Mouse (Mus musculus) stomach, embryonic 16.5 days (tissue): ENCODE results near the gene Tgif2. TPM values are rescaled to one million over a fixed set of nuclear protein-coding genes. Genes with fewer than 3 reads are reported as not detected.
"Not testable (repeated sequence)": the region's sequence is repeated elsewhere in the genome, so short reads cannot be mapped to it uniquely, and the experiment has no call there.

Experiments
- ATAC-seq: fragments of 200-750 bp; cut with Nextera tagmentation; 2 replicates; pipeline ENCODE4 v1.8.0; 2017; ENCODE audit warnings: moderate number of reproducible peaks, moderate TSS enrichment; ENCODE audit not compliant: insufficient read depth, low FRiP score
- H3K27ac ChIP-seq: fragments of 300-500 bp; sonication (generic); 2 replicates; pipeline ENCODE4 v1.5.1; 2014; ENCODE audit warnings: low read length
- H3K27me3 ChIP-seq: fragments of 300-500 bp; sonication (generic); 2 replicates; pipeline ENCODE4 v1.6.1; 2014; ENCODE audit warnings: low read length, control low read depth, mixed read lengths; ENCODE audit not compliant: control insufficient read depth, insufficient read depth
- H3K36me3 ChIP-seq: fragments of 300-500 bp; sonication (generic); 2 replicates; pipeline ENCODE4 v1.6.1; 2014; ENCODE audit warnings: low read length; ENCODE audit not compliant: control insufficient read depth, insufficient read depth
- H3K4me1 ChIP-seq: fragments of 300-500 bp; sonication (generic); 2 replicates; pipeline ENCODE4 v1.6.1; 2014; ENCODE audit warnings: low read length, control low read depth, mixed read lengths; ENCODE audit not compliant: control insufficient read depth, insufficient read depth
- H3K4me2 ChIP-seq: fragments of 300-500 bp; sonication (generic); 2 replicates; pipeline ENCODE4 v1.6.1; 2014; ENCODE audit warnings: low read depth, low read length, mixed read lengths
- H3K4me3 ChIP-seq: fragments of 300-500 bp; sonication (generic); replicated peaks from 2 replicates; pipeline ENCODE4 v1.5.1; 2014; ENCODE audit warnings: mild to moderate bottlenecking, low read length
- H3K9ac ChIP-seq: fragments of 300-500 bp; sonication (generic); 2 replicates; pipeline ENCODE4 v1.6.1; 2014; ENCODE audit warnings: low read length
- H3K9me3 ChIP-seq: fragments of 300-500 bp; sonication (generic); replicated peaks from 2 replicates; pipeline ENCODE4 v1.6.1; 2016; ENCODE audit warnings: low read length, control low read depth; ENCODE audit not compliant: control insufficient read depth
- WGBS: fragments of 180-500 bp; shearing (Covaris S2); extraction: QIAGEN DNeasy Blood & Tissue Kit; methylation state at CpG from one replicate; pipeline ENCODE4 v1.1.7; 2014; 5-methylcytosine and 5-hydroxymethylcytosine counted together
- polyA plus RNA-seq: library from polyadenylated mRNA; unstranded; fragments of >200 nt; fragmentation: Nextera tagmentation; extraction: Ambion mirVana; gene quantifications from 2 replicates; pipeline ENCODE4 v1.2.1, GENCODE M21; 2015

Tgif2 gene
- 33.7 and 36.5 TPM in 2 replicates for polyA plus RNA-seq

- Histone ChIP-seq H3K27ac (peak within 1 kb of the TSS; percentile 95), H3K4me3 (peak within 1 kb of the TSS; percentile 88), H3K9ac (peak within 1 kb of the TSS; percentile 94), H3K36me3 (0 out of 2 replicates have a peak, but pooled peaks cover 8% of the 10 kb centered on the region), H3K4me2 (peak within 1 kb of the TSS; percentile 63), H3K4me1 (peaks cover 42% of the 10 kb centered on the region), H3K27me3 (no peaks in the 10 kb centered on the region), H3K9me3 (no peaks in the 10 kb centered on the region)
- peak; percentile 88 for ATAC-seq
- 3% methylated on average over 61 of the region's 61 CpGs for WGBS
Observed at GRCm38 (mm10) chr2:156839319-156840191, at the start of gene Tgif2. Gene Tgif2, plus strand, starts transcription at chr2:156840007.

GRCm38 (mm10) chr2:156798516-156798915 is 41.3 kb upstream of the Tgif2 start:
- Histone ChIP-seq H3K9me3 (0 out of 2 replicates have a peak, but pooled peaks cover 4% of the 10 kb centered on the region), H3K36me3 (no peaks in the 10 kb centered on the region), H3K4me2 (no peak overlapping the region), H3K4me3 (no peak overlapping the region), H3K27ac (no peak overlapping the region), H3K4me1 (no peaks in the 10 kb centered on the region), H3K27me3 (no peaks in the 10 kb centered on the region), H3K9ac (no peak overlapping the region)
- no peak for ATAC-seq
- 76% methylated on average over 1 of the region's 1 CpGs for WGBS

GRCm38 (mm10) chr2:156801045-156801444 is 38.8 kb upstream of the Tgif2 start:
- no peak overlapping the region for H3K4me2 ChIP-seq
- WGBS: 74% methylated on average over 4 of the region's 4 CpGs
- 0 out of 2 replicates have a peak, but pooled peaks cover 4% of the 10 kb centered on the region for H3K9me3 ChIP-seq
- no peaks in the 10 kb centered on the region for H3K4me1 ChIP-seq
- H3K27ac ChIP-seq: no peak overlapping the region
- no peaks in the 10 kb centered on the region for H3K36me3 ChIP-seq
- no peak overlapping the region for H3K4me3 ChIP-seq
- H3K9ac ChIP-seq: no peak overlapping the region
- H3K27me3 ChIP-seq: no peaks in the 10 kb centered on the region
- ATAC-seq: no peak

GRCm38 (mm10) chr2:156802116-156802515 is 37.7 kb upstream of the Tgif2 start:
- not testable (repeated sequence) for H3K36me3 ChIP-seq, H3K9me3 ChIP-seq, H3K27me3 ChIP-seq, H3K27ac ChIP-seq, ATAC-seq, H3K9ac ChIP-seq, H3K4me1 ChIP-seq, H3K4me2 ChIP-seq, H3K4me3 ChIP-seq
- WGBS: 41% methylated on average over 9 of the region's 9 CpGs

GRCm38 (mm10) chr2:156803698-156804372 is 36.0 kb upstream of the Tgif2 start:
- Histone ChIP-seq H3K27ac (no peak overlapping the region), H3K4me2 (no peak overlapping the region), H3K36me3 (no peaks in the 10 kb centered on the region), H3K4me3 (no peak overlapping the region), H3K4me1 (no peaks in the 10 kb centered on the region), H3K9ac (no peak overlapping the region), H3K9me3 (no peaks in the 10 kb centered on the region), H3K27me3 (no peaks in the 10 kb centered on the region)
- WGBS: 69% methylated on average over 4 of the region's 4 CpGs
- no peak for ATAC-seq

GRCm38 (mm10) chr2:156804589-156804988 is 35.2 kb upstream of the Tgif2 start:
- Histone ChIP-seq H3K4me2 (no peak overlapping the region), H3K4me3 (no peak overlapping the region), H3K9ac (no peak overlapping the region), H3K27me3 (no peaks in the 10 kb centered on the region), H3K4me1 (no peaks in the 10 kb centered on the region), H3K9me3 (no peaks in the 10 kb centered on the region), H3K36me3 (no peaks in the 10 kb centered on the region), H3K27ac (no peak overlapping the region)
- 87% methylated on average over 4 of the region's 4 CpGs for WGBS
- no peak for ATAC-seq

- ATAC-seq: no peak
- 74% methylated on average over 6 of the region's 6 CpGs for WGBS
- H3K4me2 ChIP-seq: no peak overlapping the region
Observed at GRCm38 (mm10) chr2:156806886-156807285, 32.9 kb upstream of the Tgif2 start.

GRCm38 (mm10) chr2:156809579-156809978 is 30.2 kb upstream of the Tgif2 start:
- no peak overlapping the region for H3K9ac ChIP-seq
- no peak overlapping the region for H3K4me3 ChIP-seq
- no peak overlapping the region for H3K27ac ChIP-seq
- H3K4me1 ChIP-seq: peaks cover 6% of the 10 kb centered on the region
- 46% methylated on average over 2 of the region's 2 CpGs for WGBS
- H3K27me3 ChIP-seq: no peaks in the 10 kb centered on the region
- no peak overlapping the region for H3K4me2 ChIP-seq
- no peaks in the 10 kb centered on the region for H3K9me3 ChIP-seq
- no peaks in the 10 kb centered on the region for H3K36me3 ChIP-seq
- ATAC-seq: 0 out of 2 replicates have a peak, but pooled peaks have one; percentile 25

More at GRCm38 (mm10) chr2:156806886-156807285, 32.9 kb upstream of the Tgif2 start:
- Histone ChIP-seq H3K36me3 (no peaks in the 10 kb centered on the region), H3K9ac (no peak overlapping the region), H3K4me3 (no peak overlapping the region), H3K27ac (no peak overlapping the region), H3K9me3 (no peaks in the 10 kb centered on the region), H3K27me3 (no peaks in the 10 kb centered on the region), H3K4me1 (no peaks in the 10 kb centered on the region)

- Histone ChIP-seq H3K36me3 (no peaks in the 10 kb centered on the region), H3K9ac (no peak overlapping the region), H3K27me3 (no peaks in the 10 kb centered on the region), H3K4me1 (peaks cover 15% of the 10 kb centered on the region), H3K9me3 (no peaks in the 10 kb centered on the region), H3K4me3 (no peak overlapping the region), H3K4me2 (no peak overlapping the region), H3K27ac (no peak overlapping the region)
- no peak for ATAC-seq
- 95% methylated on average over 10 of the region's 10 CpGs for WGBS
Observed at GRCm38 (mm10) chr2:156810716-156811115, 29.1 kb upstream of the Tgif2 start.
